Mouse (Mus musculus): ENCODE measurements at regions not wholly inside any gene's neighbourhood (a gene's known extent, or its start where the extent isn't known, plus 50 kb on each side); places are given as distances from the start of the nearest gene placed in this dataset.

DNA sequence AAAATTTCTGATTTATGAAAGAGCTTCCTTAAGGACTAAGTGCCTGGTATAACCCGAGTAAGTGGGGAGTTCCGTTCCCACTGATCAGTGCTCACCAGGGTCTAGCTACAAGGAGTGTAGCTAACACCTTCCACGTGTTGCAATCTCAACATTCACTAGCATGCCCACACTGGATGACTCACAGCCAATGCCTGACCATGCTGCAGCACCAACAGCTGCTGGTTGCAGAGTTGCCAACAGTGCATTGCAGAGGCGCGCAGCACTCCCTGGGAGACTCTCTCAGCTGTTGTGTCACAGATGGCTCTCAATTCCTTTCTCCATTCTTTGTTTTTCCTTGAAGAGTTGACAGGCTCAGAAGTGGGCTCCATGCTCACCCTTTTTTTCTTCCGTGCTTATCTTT lies 787.5 kb upstream of the Tenm3 start:
- DNase-seq, result no peak

DNA sequence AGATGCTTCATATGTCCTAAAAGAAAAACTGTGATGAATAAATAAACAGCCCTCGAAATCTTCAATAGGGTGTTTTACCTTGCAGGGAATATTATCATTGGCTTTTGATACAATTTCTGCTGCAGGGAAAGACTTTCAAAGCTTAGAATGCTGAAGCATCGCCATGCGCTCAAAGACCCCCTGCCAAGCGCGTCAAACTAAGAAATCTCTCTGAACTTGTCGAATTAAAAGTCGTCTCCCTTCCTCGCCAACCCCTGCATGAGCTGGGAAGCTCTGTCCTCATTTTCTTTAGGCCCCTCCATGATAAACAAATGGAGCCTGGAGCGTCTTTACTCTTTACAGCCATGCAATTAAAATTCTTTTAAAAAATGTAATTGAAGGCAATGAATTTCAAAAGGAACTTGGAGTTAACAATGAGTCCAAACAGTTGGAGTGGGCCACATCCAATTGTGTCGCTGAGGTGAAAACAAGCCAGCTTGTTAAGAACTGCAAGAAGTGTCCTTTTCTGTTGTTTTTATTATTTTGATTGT lies 784.3 kb upstream of the Tenm3 start:
- DNase-seq, result no peak

DNA sequence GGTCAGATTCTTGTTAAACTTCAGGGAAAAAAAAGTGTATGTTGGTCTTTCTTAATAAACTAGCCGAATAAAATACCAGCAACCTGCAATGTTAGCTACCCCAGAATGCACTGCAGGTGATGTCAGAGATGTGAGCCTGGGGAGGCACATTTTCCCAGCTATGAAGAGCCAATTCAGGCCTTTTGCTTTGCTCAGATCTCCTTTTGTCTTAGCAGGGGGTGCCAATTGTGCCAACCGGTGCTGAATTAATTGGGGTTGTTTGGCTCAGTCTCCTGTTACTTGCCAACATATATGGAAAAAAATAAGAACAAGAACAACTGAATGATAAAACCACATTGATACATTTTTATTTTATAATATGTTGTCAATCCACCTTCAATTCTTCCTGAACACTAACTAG lies 751.8 kb upstream of the Tenm3 start:
- no peak for DNase-seq

DNA sequence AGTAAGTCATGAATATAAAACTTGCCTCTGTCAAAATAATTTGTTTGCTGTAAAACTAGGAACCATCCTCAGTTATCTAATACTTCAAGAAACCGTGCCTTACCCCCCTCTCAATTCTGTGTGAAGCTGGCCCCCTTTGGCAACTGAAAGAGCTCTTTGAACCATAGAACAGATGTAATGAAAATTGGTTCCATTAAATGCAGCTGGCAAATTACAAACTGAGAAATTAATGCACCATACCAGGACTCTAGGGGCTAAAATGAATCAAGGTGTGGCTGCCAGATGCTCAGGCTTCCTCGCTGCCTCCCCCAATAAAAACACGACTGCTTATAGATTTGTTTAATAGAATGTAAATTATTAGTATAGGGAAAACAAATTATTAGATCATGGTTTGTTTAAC lies 723.7 kb upstream of the Tenm3 start:
- no peak for DNase-seq

DNA sequence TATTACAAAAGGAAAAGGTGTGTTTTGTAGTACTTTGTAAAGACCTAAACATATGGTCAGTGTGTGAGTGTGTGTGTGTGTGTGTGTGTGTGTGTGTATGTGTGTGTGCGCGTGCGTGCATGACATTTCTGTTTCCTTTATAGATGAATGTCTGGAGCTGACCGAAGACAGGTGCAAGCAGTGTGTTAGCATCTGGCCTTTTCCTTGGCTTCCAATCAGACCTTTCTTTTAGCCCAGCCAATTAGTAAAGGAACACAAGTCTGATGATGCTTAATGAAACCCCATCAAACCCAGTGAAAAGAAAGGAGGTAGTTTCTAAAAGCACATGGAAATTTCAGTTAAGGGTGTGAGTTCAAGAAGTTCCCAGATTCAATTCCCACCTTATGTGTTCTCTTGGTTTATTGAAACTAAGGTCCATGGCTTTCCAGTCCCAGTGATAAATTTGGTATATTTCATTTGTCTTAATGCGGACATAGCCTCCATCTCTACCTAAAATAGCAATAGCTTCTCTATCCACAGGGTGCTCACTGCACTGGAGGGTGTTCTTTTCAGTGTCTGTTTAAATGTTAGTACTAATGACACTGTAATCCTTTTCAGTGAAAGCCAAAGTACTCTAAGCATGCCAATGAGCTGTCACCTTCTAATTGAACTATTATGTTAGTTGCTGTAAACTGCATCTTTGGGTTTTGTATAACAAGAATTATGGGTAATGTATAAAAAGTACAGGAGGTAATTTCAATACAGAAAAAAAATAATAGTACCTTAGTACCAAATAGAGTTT lies 719.9 kb upstream of the Tenm3 start:
- no peak for DNase-seq

DNA sequence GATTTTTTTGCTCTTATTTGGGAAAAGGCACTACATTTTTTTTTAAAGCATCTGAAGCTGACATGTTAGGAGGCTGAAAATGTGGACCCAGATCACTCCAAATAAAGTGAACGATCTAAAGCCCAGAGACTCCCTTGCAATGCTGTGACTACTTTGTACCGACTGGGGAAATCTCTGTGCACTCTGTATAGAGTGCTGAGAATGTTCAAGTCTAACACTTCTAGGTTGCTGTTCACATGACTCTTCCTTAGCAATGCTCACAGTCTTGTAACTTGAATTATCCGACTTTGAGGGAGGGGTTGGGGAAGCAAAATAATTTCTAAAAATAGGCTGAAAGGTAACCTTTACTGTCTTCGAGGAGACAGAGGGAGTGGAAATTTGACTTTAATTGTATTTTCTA lies 719.2 kb upstream of the Tenm3 start:
- DNase-seq, result no peak

DNA sequence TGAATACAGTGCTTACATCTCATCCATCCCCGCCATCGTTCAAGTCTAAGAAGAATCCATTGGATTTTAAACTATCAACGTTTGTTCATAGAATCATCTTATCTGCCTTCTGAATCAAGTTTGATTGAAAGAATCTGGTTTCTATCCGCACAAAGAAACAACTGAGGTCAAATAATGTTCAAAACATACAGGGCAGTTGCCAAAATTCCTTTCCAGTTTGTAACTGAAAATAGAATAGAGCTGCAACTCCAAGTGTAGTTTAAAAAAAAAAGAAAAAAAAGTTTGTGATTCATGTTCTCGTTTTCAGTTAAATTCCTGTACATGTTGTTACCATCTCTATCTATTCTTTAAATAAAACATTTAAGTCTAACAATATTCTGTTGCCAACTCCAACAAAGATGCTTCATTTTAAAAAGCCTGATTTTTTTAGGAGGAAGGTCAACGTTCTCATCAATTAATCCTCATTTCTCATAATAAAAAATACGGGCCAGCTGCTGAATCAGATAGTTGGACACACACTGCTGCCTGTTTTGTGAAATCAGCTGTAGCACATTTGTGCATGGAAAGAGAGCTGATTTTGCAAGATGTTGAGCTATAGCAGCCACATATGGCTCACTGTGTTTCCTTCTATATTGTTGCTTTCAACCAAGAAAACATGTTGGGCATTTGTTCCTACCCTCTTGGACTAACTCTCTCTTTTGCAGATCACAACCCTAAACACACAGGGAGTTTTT lies 712.1 kb upstream of the Tenm3 start:
- no peak for DNase-seq

DNA sequence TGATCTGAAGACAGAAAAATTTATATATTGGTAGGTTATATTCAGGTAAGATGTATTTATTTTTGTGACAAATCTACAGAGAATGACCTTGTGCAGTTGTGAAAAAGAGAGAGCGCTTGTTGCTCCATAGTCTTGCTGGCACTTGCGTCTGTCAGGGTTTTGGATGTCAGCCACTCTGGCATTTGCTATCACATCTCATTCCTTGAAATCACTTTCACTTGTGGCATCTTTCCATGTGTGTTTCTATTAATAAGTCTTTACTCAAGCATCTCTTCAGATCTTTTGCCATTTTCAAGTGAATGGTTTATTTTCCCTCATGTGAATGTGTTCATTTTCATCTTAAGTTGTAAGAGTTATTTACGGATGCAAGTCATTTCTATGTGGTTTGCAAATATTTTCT lies 709.4 kb upstream of the Tenm3 start:
- no peak for DNase-seq

DNA sequence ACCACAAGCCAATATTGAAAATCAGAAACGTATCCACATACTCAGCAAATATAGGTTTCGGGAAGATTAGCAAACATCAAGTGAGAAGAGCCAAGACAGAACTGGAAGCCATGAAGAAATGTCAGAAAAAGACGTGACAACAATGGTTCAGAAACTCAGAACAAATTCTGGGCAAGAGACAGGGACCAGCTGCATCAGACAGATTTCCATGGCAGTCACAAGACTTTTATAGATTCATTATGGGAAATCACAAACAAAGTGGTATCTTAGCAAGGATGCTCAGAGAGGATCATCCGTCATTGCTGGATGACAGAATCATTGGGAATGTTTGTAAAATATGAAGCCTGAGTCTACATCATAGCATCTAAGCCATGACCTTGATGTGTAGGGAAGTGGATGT lies 699.6 kb upstream of the Tenm3 start:
- DNase-seq, result no peak

DNA sequence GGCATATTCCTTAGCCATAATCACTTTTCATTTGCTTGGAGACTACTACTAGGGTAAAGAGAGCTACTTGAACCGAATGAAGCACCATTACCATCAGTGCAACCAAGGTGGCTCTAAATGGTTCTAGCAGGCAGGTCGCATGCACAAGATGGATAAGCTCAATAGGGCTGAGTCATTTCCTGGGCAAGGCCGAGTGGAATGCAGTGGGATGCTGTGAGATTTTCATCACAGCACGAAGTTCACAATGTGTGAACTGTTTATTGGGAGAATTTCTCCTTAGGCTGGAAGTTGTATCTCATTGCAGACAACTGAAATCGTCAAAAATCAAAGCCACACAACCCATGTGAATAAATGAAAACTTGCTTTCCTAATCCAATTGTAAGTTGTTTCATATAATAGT lies 697.6 kb upstream of the Tenm3 start:
- no peak for DNase-seq

DNA sequence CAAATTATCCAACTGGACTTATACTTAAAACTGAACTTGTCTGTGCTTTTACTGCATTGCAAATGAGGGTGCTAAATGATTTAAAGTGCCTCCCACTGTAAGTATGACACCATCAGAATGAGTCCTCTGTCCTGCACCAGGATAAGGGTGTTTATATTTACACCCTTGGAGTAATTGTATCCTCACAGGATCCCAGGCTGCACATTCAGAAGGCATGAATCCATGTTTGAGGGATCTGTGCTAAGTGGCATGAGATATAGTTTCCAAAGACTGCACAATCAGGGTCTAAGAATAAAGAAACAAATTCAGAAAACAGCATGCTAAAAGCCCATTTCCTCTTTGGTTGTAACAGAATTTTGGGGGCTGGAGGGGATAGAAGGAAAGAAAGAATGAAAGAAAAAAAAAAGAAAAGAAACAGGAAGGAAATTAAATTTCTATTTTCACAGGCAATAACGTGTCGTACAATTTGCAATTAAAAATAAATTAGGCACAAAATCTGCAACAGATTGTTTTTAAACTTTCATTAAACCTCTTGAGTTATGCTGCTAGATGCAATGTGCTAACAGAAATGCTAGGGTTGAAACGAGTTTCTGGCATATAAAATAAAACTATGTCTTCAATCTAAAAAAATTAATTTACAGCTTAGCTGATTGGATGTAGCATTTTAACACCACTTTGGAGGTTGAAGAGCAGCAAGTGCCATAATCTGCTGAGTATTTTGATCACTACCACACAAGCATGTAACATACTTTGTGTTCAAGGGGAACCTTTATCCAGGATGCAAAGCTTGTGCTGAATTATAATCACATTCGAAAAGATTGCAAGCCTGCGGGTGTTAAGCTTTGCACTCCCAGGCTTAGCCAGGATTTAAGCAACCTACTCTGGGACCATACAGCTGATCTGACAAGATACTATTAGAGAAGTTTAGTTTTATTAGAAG lies 689.9 kb upstream of the Tenm3 start:
- no peak for DNase-seq

DNA sequence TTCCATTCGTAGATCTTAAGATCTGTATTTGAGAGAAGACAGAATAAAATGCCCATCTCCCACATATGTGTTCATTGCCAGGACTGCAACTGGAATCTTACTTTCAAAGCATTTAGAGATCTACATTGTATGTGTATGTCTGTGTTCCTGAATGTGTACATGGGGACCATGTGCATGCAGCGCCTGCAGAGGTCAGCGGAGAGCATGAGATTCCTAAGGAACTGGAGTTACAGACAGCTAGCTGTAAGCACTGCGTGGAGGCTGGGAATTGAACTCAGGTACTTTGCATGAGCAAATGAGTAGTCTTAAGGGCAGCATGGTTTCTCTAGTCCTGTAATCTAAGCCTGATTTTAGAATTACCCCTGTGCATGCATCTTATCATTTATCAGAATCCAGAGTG lies 685.5 kb upstream of the Tenm3 start:
- no peak for DNase-seq

DNA sequence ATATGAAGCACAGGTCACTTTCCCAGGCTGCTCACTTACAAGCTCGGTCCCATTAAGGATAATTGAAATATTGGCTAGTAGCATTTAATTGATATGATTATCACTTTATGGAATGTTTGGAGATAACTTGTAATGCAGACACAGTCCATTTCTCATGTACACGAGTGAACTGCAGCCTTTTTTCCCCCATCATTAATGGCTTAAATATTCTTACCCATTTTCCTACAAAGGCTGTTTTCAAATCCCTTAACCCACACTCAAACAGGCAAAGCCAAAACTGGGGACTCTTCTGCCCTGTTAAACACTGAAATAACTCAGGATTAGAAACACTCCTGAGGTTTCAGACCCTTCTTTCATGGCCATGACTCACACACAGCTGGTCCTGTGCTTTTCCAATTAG lies 649.2 kb upstream of the Tenm3 start:
- DNase-seq, result no peak

DNA sequence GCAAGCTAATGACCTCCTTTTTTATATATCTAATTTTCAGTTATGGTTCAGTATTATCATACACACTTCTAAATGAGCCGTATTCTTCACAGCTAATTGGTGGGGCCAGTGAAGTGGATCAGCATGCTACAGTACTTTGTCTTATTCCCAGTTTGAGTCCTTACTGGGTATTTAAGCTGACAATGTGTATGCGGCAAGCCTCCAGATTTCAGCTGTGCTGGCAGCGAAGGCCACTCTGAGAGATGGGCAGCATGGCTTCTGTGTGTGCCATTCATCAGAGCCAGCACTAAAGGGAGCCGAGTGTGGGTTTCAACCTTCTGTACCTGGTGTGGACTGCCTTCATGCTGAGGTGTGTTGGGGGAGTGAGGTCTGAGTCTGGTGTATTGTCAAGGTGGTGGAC lies 641.5 kb upstream of the Tenm3 start:
- DNase-seq, result no peak

DNA sequence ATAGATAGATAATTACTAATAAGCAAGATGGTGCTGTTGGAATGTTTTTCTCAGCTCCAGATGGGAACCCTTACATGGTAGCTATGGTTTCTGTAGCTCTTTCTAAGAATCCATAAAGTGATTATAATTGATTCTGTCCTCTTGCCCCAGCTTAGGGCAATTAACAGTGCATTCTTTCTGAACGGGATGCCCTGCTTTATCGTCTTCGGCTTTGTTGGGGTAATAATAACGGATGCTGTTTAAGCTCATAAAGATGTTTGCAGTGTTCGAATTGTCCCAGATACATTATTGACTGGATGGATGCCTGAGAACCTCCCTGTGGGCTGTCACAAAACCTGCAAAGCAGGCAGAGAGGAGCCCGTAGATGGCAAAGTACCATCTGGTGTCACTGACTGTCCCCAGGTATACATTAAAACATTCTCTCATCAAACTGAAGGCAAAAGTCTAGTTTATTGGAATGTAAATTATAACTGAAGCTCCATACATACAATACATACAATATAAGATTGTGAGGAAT lies 637.8 kb upstream of the Tenm3 start:
- no peak for DNase-seq

DNA sequence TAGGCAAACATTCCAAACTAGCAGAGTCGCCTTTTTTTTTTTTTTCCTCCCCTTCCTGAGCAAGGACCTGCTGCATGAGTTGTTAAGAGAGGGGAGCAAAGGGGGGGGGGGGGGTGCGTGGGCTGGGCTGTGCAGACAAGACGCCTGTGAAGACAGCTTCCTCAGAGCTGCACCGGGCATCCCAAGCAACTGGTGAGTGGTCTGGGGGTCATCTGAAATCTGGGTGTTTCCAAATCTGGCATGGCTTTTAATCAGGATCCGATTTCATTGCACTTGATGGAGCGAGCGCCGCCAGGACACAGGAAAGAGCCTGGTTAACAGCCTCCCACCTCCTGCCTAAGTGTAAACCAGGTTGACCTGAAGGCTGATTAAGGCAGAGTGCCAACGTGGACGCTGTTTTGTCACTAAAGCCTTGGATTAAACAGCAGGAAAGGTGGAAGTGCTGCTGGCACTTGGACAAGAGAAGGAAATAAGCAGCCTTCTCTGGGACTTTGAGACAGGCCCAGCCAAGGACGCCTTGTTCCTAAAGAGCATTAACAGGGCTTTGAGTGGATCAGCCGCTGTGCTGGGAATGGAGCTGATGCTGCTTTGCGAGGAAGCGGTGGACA lies 622.3 kb upstream of the Tenm3 start:
- DNase-seq, result no peak

DNA sequence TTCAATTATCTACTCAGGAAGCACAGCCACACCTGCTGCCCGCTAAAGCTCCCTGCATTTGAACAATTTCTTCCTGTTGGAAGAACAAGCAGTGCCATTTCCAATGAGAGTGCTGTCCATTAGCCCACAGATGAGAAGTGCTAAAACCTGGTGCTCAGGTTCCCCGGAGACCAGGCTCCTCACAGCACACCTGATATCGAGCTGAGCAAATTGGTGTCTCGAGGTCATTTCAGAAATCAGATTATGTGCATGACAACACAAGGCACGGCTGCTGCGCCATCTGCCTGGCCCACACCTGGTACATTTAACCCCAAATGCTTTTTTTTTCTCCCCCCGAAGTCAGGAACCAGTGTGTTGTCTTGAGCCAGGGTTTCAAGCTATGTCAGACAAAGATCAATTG lies 621.3 kb upstream of the Tenm3 start:
- no peak for DNase-seq

DNA sequence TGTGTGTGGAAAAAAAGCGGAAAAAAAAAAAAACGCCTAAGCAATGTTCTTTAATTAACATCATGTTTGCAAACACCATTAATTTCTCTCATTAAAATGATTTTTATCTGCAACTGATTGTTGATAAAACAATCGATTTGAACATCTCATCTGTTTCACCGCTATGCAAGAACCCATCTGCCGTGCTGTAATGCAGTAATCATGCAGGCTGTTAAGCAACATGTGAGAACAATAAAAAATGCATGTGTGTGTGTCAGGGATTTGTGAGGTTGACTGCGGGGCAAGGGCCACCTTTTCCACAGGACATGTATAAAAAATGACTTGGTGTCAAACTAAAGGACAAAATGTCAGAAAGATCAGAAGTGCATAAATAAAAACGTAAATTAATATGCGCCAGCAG lies 618.9 kb upstream of the Tenm3 start:
- no peak for DNase-seq

DNA sequence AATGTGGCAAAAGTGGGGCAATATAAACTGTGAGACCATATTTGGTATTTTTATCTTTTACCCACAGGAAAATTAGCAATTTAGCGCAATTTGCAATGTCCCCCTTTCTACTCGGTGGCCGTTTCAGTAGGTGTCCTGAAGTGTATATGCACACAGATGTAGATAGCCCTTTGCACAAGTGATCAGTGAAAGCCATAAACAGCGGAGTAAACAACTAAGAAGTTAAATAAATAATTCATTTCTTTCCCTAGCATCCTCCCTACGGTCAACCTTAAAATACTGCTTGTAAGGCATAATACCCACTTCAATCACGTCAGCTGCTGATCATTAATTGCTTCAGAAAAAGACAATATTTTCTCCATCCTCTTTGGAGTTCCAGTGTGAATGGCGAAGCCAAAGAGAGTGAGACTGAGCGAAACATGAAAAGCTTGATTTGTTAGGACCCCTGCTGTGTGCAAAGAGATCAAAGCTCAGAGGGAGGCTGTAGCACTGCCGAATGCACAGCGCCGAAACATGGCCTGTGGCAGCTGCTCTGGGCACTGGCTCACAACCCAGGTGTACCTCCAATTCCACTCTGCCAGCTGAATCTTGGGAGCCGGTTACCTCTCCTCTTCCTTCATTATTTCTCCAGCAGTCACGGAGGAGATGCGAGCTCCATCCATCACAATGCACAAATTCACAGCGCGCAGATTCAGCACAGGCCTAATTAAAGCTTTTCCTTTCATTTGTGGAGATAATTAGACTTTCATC lies 618.1 kb upstream of the Tenm3 start:
- no peak for DNase-seq

DNA sequence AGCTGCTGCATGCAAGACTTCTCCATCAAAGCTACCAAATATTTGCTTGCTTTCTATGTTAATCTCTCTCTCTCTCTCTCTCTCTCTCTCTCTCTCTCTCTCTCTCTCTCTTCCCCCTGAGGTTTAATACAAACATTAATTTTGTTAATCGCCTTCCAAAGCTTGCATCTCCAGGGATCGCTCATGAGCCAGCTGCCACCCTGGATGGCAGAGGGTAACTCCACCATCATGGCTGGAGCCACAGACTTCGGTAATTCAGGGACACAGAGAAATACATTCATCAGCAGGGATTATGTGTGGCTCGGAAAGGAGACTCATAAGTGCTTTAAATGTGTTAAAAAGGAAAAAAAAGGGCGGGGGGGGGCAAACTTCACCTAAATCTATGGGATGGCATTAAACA lies 601.7 kb upstream of the Tenm3 start:
- DNase-seq, result no peak

DNA sequence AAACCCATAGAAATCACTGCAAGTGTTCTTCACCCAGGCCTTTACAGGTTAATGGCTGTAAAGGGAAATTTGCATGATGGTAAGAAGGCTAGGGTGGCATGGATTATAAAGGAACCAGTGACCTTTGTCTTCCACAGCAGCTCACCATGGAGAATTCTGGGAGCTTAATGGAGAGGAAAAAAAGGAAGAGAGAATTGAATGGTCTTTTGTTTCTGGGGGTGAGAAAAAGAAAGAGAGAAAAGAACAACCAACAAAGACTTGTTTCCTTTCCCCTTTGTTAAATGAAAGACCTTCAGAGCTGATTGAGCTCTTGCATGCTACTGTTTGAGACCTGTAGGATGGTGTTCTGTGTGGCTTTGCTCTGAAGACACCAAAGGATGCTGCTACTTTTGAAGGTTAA lies 597.5 kb upstream of the Tenm3 start:
- no peak for DNase-seq

DNA sequence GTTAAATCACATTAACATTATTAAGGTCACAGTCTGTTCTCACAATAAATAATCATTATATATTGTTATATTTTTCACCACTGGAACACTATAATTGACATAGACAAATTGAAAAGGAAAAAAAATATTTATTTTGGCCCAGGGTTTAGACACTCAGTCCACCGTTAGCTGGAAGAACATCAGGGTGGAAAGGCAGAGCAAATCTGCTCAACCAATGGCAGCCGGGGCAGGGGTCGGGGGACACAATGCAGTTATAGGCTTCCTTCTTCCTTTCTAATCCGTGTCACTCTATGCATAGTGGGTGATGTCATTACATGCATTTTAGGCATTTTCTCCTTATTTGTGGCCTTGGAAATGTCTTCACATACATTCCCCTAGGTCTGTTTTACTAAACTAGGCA lies 552.8 kb upstream of the Tenm3 start:
- DNase-seq, result no peak
